Mouse (Mus musculus) cerebral cortex, adult 2 months (tissue): ENCODE measurements around the gene Hoxa2.

Experiments used
- WGBS: fragments of 180-500 bp; shearing (Covaris S2); methylation state at CpG from one replicate; pipeline ENCODE4 v1.1.7; 2018; 5-methylcytosine and 5-hydroxymethylcytosine counted together

Gene Hoxa2

GRCm38 (mm10) chr6:52139115-52139514, 25.5 kb downstream of the Hoxa2 start:
- WGBS = 92% methylated on average over 5 of the region's 5 CpGs

DNA sequence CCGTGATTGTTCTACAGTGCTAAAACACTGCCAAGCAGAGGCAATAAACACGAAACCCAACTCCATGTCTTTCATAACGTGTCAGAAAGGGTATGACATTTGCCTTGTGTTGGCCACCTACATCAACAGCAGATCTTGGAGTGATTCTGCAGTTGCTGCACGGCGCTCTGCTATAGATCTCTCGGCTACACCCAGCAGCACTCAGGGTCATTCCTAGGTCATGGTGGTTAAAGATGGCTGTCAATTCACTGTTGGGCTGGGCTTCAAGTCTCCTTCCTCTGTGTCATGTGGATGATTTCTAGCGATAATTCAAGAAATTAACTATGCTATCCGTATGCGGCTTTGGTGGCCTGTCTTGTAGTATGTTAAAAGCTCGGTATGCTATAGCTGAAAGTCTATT, 26.1 kb downstream of the Hoxa2 start:
- 92% methylated on average over 10 of the region's 10 CpGs for WGBS

GRCm38 (mm10) chr6:52137841-52138535, 26.6 kb downstream of the Hoxa2 start:
- WGBS = 66% methylated on average over 9 of the region's 9 CpGs

DNA sequence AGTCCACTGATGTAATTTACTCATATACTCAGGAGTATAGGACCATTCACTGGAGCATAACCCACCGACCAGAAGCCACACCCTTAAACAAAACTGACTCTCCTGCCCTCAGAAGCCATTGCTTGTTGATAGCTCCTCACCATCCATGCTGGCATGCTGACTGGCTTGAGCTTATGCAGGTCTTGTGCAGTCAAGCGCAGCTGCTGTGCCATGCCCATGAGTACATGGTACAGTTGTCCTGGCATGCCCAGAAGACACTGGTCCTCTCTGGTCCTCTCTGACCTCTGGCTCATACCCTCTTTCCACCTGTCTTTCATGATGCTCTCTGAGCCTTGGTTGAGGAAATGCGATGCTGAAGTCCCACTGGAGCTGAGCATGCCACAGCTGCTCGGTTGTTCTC, 41.0 kb downstream of the Hoxa2 start:
- WGBS = 82% methylated on average over 4 of the region's 4 CpGs

DNA sequence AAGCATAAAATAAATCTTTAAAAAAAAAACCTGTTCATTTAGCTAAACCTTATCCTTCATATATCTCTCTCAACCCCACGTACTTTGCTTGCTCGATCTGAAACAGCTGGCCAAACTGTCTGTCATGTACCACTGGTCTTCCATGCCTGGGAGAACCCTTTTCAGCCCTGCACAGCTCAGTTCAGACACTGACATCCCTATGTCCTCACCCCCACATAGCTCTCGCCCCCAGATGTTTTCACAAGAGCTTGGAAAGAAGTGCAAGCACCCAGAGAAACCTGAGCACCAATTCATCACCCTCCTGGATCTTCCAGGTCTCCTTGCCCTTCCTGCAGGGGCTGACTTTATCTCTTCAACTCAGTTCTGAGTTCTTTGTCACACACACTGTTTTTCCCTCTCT, 43.5 kb downstream of the Hoxa2 start:
- 82% methylated on average over 3 of the region's 3 CpGs for WGBS

DNA sequence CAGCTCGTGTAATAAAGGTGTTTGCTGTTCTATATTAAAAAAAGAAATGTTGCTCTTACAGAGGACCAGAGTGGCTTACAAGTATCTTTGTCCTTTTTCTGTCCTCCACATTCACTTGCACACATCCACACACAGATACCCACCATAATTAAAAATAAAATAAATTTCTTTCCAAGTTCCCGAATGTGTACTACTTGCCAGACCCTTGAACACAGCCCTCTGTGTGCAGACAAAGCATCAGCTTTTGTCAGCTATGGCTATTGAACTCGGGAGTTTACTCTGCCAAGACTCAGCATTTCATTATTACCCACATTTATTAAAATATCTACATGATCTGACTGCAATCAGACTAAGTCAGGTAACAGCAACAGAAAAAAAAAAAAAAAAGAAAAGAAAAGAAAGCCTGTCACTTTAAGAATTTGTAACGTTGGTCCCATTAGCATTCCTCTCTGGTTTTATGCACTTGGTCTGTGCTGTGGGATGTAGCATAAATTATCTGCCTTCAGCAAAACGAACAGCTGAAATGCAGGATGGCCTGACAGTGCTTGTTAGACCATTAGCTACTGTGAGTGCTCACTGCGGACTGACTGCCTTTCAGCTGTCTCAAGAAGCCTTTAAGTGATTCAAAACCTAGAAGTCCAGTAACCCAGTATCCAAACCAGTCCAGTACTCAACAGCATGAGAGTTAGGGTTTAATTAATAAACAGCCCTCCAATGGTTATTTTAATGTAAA, 45.6 kb downstream of the Hoxa2 start:
- 42% methylated on average over 6 of the region's 6 CpGs for WGBS

DNA sequence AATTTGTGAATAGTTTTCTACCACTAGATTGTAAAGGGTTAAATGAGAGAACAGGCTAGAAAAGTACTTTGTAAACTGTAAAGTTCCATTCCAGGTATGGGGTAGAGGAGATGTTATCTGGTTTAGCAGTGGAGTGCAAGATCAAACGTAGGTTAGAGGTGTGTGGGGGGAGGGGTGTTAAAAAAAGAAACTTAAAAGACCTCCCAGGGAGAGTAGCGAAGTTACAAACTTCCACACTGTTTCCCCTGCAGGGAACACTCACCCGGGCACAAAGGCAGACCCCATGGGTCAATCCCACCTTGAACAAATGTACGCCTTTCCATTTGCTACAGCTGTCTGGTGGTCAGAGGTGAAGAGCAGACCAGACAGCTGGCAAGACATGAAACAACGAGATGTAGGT, 48.7 kb downstream of the Hoxa2 start:
- WGBS = 56% methylated on average over 5 of the region's 5 CpGs
